18 mouse cellular contexts compared by ENCODE assay signal in genomic region chr13:115102754-115103153, GRCm38 (mm10). TPM values are rescaled to one million over a fixed set of nuclear protein-coding genes. Genes with fewer than 3 reads are reported as not detected.
DNase-seq lines count a peak whose midpoint lies in the region; ATAC-seq and TF ChIP-seq lines count a peak whose summit lies in the region.
"Had no signal": no experiment of that assay in that cellular context is flagged by ENCODE, and none has a peak within 500 bp of the region (broad histone marks: within the 10 kb centered on the region; RNA-seq: fewer than 3 reads in every experiment).

No protein-coding gene starts in this region.

- H3K36me3 ChIP-seq in heart, embryonic 14.5 days (ENCODE audit: control insufficient read depth, insufficient read depth, low read length): no peaks in the 10 kb centered on the region
- H3K36me3 ChIP-seq in liver, adult 2 months (ENCODE audit: control insufficient read depth, insufficient read depth, low read length): peaks cover 1% of the 10 kb centered on the region; the same call in 1 of the 2 replicates
- H3K36me3 ChIP-seq in liver, embryonic 12.5 days: no peaks in the 10 kb centered on the region
- H3K36me3 ChIP-seq in stomach, embryonic 15.5 days: no peaks in the 10 kb centered on the region
- H3K36me3 ChIP-seq: embryonic facial prominence, embryonic 12.5 days; hindbrain, embryonic 13.5 days; limb, embryonic 13.5 days had no signal

- H3K4me2 ChIP-seq in heart, embryonic 14.5 days (ENCODE audit: low read length): peak overlapping the region; percentile 82
- H3K4me2 ChIP-seq in liver, embryonic 12.5 days: no peak overlapping the region
- 0 out of 2 replicates have a peak overlapping the region, but pooled peaks have one; percentile 13 for H3K4me2 ChIP-seq in stomach, embryonic 15.5 days

- intact Hi-C loops in heart, postnatal 14 days (cut with DNase I): loop anchor here (5.0 to 10.0 kb wide), 4 partner anchors 50 to 1612 kb away; no protein-coding TSS in a partner anchor
- intact Hi-C loops in left cerebral cortex, postnatal 10 days (cut with DNase I): loop anchor here (10.0 kb wide), 1 partner anchor 112 kb away; no protein-coding TSS in a partner anchor

- H3K79me2 ChIP-seq in liver, adult 2 months (ENCODE audit: control insufficient read depth, insufficient read depth, low read length): peaks cover 7% of the 10 kb centered on the region; the same call in 1 of the 2 replicates

- 0 out of 2 replicates have a peak, but pooled peaks have one; percentile 3 for TF ChIP-seq CTCF in liver, adult 2 months (IDR thresholded peaks at IDR 0.05; ENCODE audit: low read depth, low read length)

- H3K4me1 ChIP-seq in heart, embryonic 14.5 days (ENCODE audit: control insufficient read depth in 2 of 2, insufficient read depth in 2 of 2, low read length in 2 of 2): peaks cover 6 to 16% of the 10 kb centered on the region in 2 experiments
- peaks cover 6% of the 10 kb centered on the region for H3K4me1 ChIP-seq in liver, adult 2 months (ENCODE audit: control insufficient read depth, insufficient read depth, low read length)
- H3K4me1 ChIP-seq in liver, embryonic 12.5 days: no peaks in the 10 kb centered on the region
- no peaks in the 10 kb centered on the region for H3K4me1 ChIP-seq in stomach, embryonic 15.5 days

- no peaks in the 10 kb centered on the region for H3K27me3 ChIP-seq in heart, embryonic 14.5 days (ENCODE audit: control insufficient read depth, insufficient read depth, low read length)
- H3K27me3 ChIP-seq in liver, adult 2 months (ENCODE audit: control insufficient read depth, insufficient read depth, low read length): no peaks in the 10 kb centered on the region
- peaks cover 37% of the 10 kb centered on the region for H3K27me3 ChIP-seq in liver, embryonic 12.5 days (replicated peaks)
- H3K27me3 ChIP-seq in stomach, embryonic 15.5 days (replicated peaks): no peaks in the 10 kb centered on the region
- H3K27me3 ChIP-seq: embryonic facial prominence, embryonic 12.5 days; limb, embryonic 13.5 days had no signal

- no peak overlapping the region for H3K9ac ChIP-seq in heart, embryonic 14.5 days (ENCODE audit: low read length)
- H3K9ac ChIP-seq in liver, adult 2 months (ENCODE audit: low read depth, low read length): no peak overlapping the region
- H3K9ac ChIP-seq in liver, embryonic 12.5 days: no peak overlapping the region
- no peak overlapping the region for H3K9ac ChIP-seq in stomach, embryonic 15.5 days
- H3K9ac ChIP-seq: forebrain, postnatal 0 days had no signal

- H3K9me3 ChIP-seq in heart, embryonic 14.5 days (ENCODE audit: control insufficient read depth, low read length): no peaks in the 10 kb centered on the region
- H3K9me3 ChIP-seq in liver, embryonic 12.5 days (replicated peaks): no peaks in the 10 kb centered on the region
- no peaks in the 10 kb centered on the region for H3K9me3 ChIP-seq in stomach, embryonic 15.5 days
- H3K9me3 ChIP-seq: embryonic facial prominence, embryonic 12.5 days; hindbrain, embryonic 13.5 days; limb, embryonic 13.5 days had no signal

- no peak overlapping the region; a peak in 1 of 4 replicates for H3K4me3 ChIP-seq in heart, embryonic 14.5 days (ENCODE audit: control insufficient read depth in 1 of 2, insufficient read depth in 1 of 2, low read depth in 1 of 2, low read length in 2 of 2)
- H3K4me3 ChIP-seq in liver, adult 2 months (ENCODE audit: insufficient read depth, low read depth, low read length): no peak overlapping the region
- H3K4me3 ChIP-seq in liver, embryonic 12.5 days: no peak overlapping the region
- no peak overlapping the region for H3K4me3 ChIP-seq in stomach, embryonic 15.5 days (replicated peaks)

- no peak for ATAC-seq in heart, embryonic 14.5 days (ENCODE audit: insufficient number of reproducible peaks, insufficient read depth, low FRiP score, low read depth)
- no peak for ATAC-seq in liver, embryonic 12.5 days
- ATAC-seq in common myeloid progenitor, adult 5-6 weeks (replicated peaks; ENCODE audit: low read depth, poor library complexity, severe bottlenecking): 0 out of 2 replicates have a peak, but pooled peaks have one; percentile 24
- no peak for ATAC-seq in stomach, embryonic 15.5 days (ENCODE audit: insufficient read depth, low FRiP score, low read depth)

- 95% methylated on average over 2 of the region's 2 CpGs for WGBS in heart, embryonic 14.5 days
- 98% methylated on average over 2 of the region's 2 CpGs for WGBS in liver, adult 2 months
- 57% methylated on average over 2 of the region's 2 CpGs for WGBS in liver, embryonic 12.5 days (ENCODE audit: insufficient replicate concordance)
- WGBS in stomach, embryonic 15.5 days: 86% methylated on average over 2 of the region's 2 CpGs

- no peak for TF ChIP-seq POLR2A in liver, adult 2 months (IDR thresholded peaks at IDR 0.05; ENCODE audit: extremely low read depth, insufficient read depth, low read length)

- no peak overlapping the region; a peak in 1 of 4 replicates for H3K27ac ChIP-seq in heart, embryonic 14.5 days (replicated peaks in 1 of 2; ENCODE audit: control insufficient read depth in 1 of 2, insufficient read depth in 1 of 2, low read depth in 2 of 2, low read length in 2 of 2)
- no peak overlapping the region for H3K27ac ChIP-seq in liver, adult 2 months (replicated peaks; ENCODE audit: insufficient read depth, low read depth, low read length)
- H3K27ac ChIP-seq in liver, embryonic 12.5 days: no peak overlapping the region
- H3K27ac ChIP-seq in stomach, embryonic 15.5 days: no peak overlapping the region
- H3K27ac ChIP-seq: embryonic facial prominence, embryonic 12.5 days had no signal

- DNase-seq in heart, postnatal 14 days: no peak
- no peak for DNase-seq in liver, adult 2 months (ENCODE audit: extremely low read depth, low read depth, low spot score)
- DNase-seq in left cerebral cortex, postnatal 10 days (ENCODE audit: extremely low spot score in 1 of 2, low spot score in 2 of 2): no peak
- DNase-seq: adrenal gland, postnatal 36 days; cerebellum, adult 8-10 months; forebrain, postnatal 0 days; gastrocnemius, postnatal 10 days; kidney, postnatal 14 days; lung, adult 18-20 months; right cerebral cortex, adult 18-20 months; thymus, adult 2 months had no signal

RNA-seq across cellular contexts. Expression of gene Itga1, which starts 1.0 kb away (rescaled TPM):
- polyA plus RNA-seq in heart, embryonic 14.5 days (2014; fragmentation: Nextera tagmentation; extraction: Ambion mirVana): 32.6 and 32.9 TPM in 2 replicates
- 10 to 100 TPM; 63.3 to 64.1 TPM for total RNA-seq in heart, postnatal 14 days (2021)
- 20.1 and 22.2 TPM in 2 replicates for total RNA-seq in liver, adult 2 months (2014; rRNA removed)
- polyA plus RNA-seq in liver, adult 2 months (2012; rRNA removed): 2.9 and 3.2 TPM in 2 replicates
- polyA plus RNA-seq in liver, embryonic 12.5 days (2016; fragmentation: Nextera tagmentation; extraction: Ambion mirVana): 3.4 and 3.6 TPM in 2 replicates
- 1.5 and 1.9 TPM in 2 replicates for total RNA-seq in common myeloid progenitor, adult 5-6 weeks (2017)
- polyA plus RNA-seq in stomach, embryonic 15.5 days (2015; fragmentation: Nextera tagmentation; extraction: Ambion mirVana): 23.8 and 25.6 TPM in 2 replicates
- 10 to 100 TPM; 12.7 to 13.3 TPM for total RNA-seq in left cerebral cortex, postnatal 10 days (2021)

RNA-seq across cellular contexts. Expression of gene Gm49395, which starts 1.0 kb away (rescaled TPM):
- polyA plus RNA-seq in heart, embryonic 14.5 days (2014; fragmentation: Nextera tagmentation; extraction: Ambion mirVana): 8.4 and 11.1 TPM in 2 replicates
- total RNA-seq in heart, postnatal 14 days (2021): 10 to 100 TPM; 10.7 to 14.7 TPM
- total RNA-seq in liver, adult 2 months (2014; rRNA removed): 1.6 and 2.7 TPM in 2 replicates
- 1.5 and 1.6 TPM in 2 replicates for polyA plus RNA-seq in liver, adult 2 months (2012; rRNA removed)
- polyA plus RNA-seq in liver, embryonic 12.5 days (2016; fragmentation: Nextera tagmentation; extraction: Ambion mirVana): 2.6 and 2.9 TPM in 2 replicates
- 11.1 TPM in 1 of 2 replicates, not detected in the other for total RNA-seq in common myeloid progenitor, adult 5-6 weeks (2017)
- 7.1 and 7.3 TPM in 2 replicates for polyA plus RNA-seq in stomach, embryonic 15.5 days (2015; fragmentation: Nextera tagmentation; extraction: Ambion mirVana)
- total RNA-seq in left cerebral cortex, postnatal 10 days (2021): 1 to 10 TPM; 1.5 to 5.6 TPM

RNA-seq across cellular contexts. Expression of gene Pelo, which starts 12.8 kb away (rescaled TPM):
- polyA plus RNA-seq in heart, embryonic 14.5 days (2014; fragmentation: Nextera tagmentation; extraction: Ambion mirVana): 6.8 and 7.3 TPM in 2 replicates
- total RNA-seq in heart, postnatal 14 days (2021): 10 to 100 TPM; 18.6 to 19.3 TPM
- total RNA-seq in liver, adult 2 months (2014; rRNA removed): 3.8 and 5.1 TPM in 2 replicates
- 20.3 and 28.5 TPM in 2 replicates for polyA plus RNA-seq in liver, adult 2 months (2012; rRNA removed)
- 4.9 and 6.0 TPM in 2 replicates for polyA plus RNA-seq in liver, embryonic 12.5 days (2016; fragmentation: Nextera tagmentation; extraction: Ambion mirVana)
- total RNA-seq in common myeloid progenitor, adult 5-6 weeks (2017): 8.3 and 10.0 TPM in 2 replicates
- polyA plus RNA-seq in stomach, embryonic 15.5 days (2015; fragmentation: Nextera tagmentation; extraction: Ambion mirVana): 5.1 and 5.5 TPM in 2 replicates
- 10 to 100 TPM; 21.7 to 23.3 TPM for total RNA-seq in left cerebral cortex, postnatal 10 days (2021)
